Mouse (Mus musculus) liver, postnatal 0 days (tissue): ENCODE results near the gene Tbc1d15.

Experiments used
- CTCF ChIP-seq: sonication (generic); IDR thresholded peaks from 2 replicates; pipeline ENCODE4 v1.5.1; 2016; ENCODE audit warnings: antibody characterized with exemption, low read depth
- EP300 ChIP-seq: IDR thresholded peaks from 2 replicates; pipeline ENCODE4 v1.6.1; 2016; ENCODE audit warnings: antibody characterized with exemption, low read depth, mild to moderate bottlenecking

GRCm38 (mm10) chr10:115181034-115181433, 70.2 kb downstream of the Tbc1d15 start:
- TF ChIP-seq CTCF (no peak), EP300 (no peak)
